Mouse (Mus musculus) ES-E14 (cell line): ENCODE data around the gene Sh3glb1.

ENCODE experiments used
- CHD2 ChIP-seq: IDR thresholded peaks from 2 replicates; pipeline ENCODE4 v1.6.1; 2014; ENCODE audit warnings: mild to moderate bottlenecking, low read depth, low read length, inconsistent platforms
- HCFC1 ChIP-seq: IDR thresholded peaks from 2 replicates; pipeline ENCODE4 v1.6.1; 2012; ENCODE audit warnings: low read length, inconsistent platforms, borderline replicate concordance; ENCODE audit not compliant: insufficient read depth
- MAFK ChIP-seq: IDR thresholded peaks from 2 replicates; pipeline ENCODE4 v1.6.1; 2014; ENCODE audit warnings: mild to moderate bottlenecking, low read depth, low read length, inconsistent platforms; ENCODE audit not compliant: insufficient read depth
- ZC3H11A ChIP-seq: IDR thresholded peaks from 2 replicates; pipeline ENCODE4 v1.6.1; 2012; ENCODE audit warnings: low read depth, mild to moderate bottlenecking, inconsistent platforms, low read length, borderline replicate concordance

- TF ChIP-seq CHD2 = no peak
- TF ChIP-seq HCFC1 = no peak
- TF ChIP-seq MAFK = no peak
- no peak for TF ChIP-seq ZC3H11A
These were observed 49.9 kb downstream of the Sh3glb1 start for GRCm38 (mm10) chr3:144669944-144670874.
